Mouse (Mus musculus) ES-E14 (cell line): ENCODE results near the gene D930020B18Rik. TPM values are rescaled to one million over a fixed set of nuclear protein-coding genes. Genes with fewer than 3 reads are reported as not detected.

Experiments
- DNase-seq: peaks from one replicate; pipeline ENCODE4 v3.0.0-alpha.2; 2013; ENCODE audit warnings: low read depth, low spot score
- H3K27ac ChIP-seq: 2 replicates; pipeline ENCODE4 v1.5.1; 2012; ENCODE audit warnings: low read depth, mild to moderate bottlenecking, low read length, moderate library complexity, mixed read lengths; ENCODE audit not compliant: poor library complexity, insufficient read depth, severe bottlenecking
- H3K36me3 ChIP-seq: 2 replicates; pipeline ENCODE4 v1.6.1; 2012; ENCODE audit warnings: mild to moderate bottlenecking, low read length, moderate library complexity, mixed read lengths; ENCODE audit not compliant: control insufficient read depth, poor library complexity, insufficient read depth, severe bottlenecking
- H3K4me1 ChIP-seq, 2 experiments: fragments of 150-350 bp in 1 of 2; sonication (generic) in 1 of 2; 2 replicates each; pipeline ENCODE4 v1.6.1; 2012; ENCODE audit warnings: low read length in 2 of 2, mild to moderate bottlenecking in 1 of 2, mixed read lengths in 1 of 2; ENCODE audit not compliant: control insufficient read depth in 2 of 2, insufficient read depth in 2 of 2, poor library complexity in 1 of 2
- H3K4me3 ChIP-seq, 2 experiments: fragments of 150-350 bp in 1 of 2; sonication (generic) in 1 of 2; 2 replicates each; pipeline ENCODE4 v1.5.1; 2012; ENCODE audit warnings: low read length in 2 of 2, low read depth in 1 of 2, mild to moderate bottlenecking in 1 of 2, mixed read lengths in 1 of 2; ENCODE audit not compliant: insufficient read depth in 1 of 2, poor library complexity in 1 of 2, severe bottlenecking in 1 of 2
- H3K9ac ChIP-seq: 2 replicates; pipeline ENCODE4 v1.6.1; 2012; ENCODE audit warnings: low read depth, mild to moderate bottlenecking, low read length, mixed read lengths; ENCODE audit not compliant: poor library complexity, insufficient read depth, severe bottlenecking
- H3K9me3 ChIP-seq: fragments of 150-350 bp; sonication (generic); 2 replicates; pipeline ENCODE4 v1.6.1; 2012; ENCODE audit warnings: low read depth, mild to moderate bottlenecking, low read length; ENCODE audit not compliant: control insufficient read depth, insufficient read depth
- CHD2 ChIP-seq: IDR thresholded peaks from 2 replicates; pipeline ENCODE4 v1.6.1; 2014; ENCODE audit warnings: mild to moderate bottlenecking, low read depth, low read length, inconsistent platforms
- HCFC1 ChIP-seq: IDR thresholded peaks from 2 replicates; pipeline ENCODE4 v1.6.1; 2012; ENCODE audit warnings: low read length, inconsistent platforms, borderline replicate concordance; ENCODE audit not compliant: insufficient read depth
- MAFK ChIP-seq: IDR thresholded peaks from 2 replicates; pipeline ENCODE4 v1.6.1; 2014; ENCODE audit warnings: mild to moderate bottlenecking, low read depth, low read length, inconsistent platforms; ENCODE audit not compliant: insufficient read depth
- ZC3H11A ChIP-seq: IDR thresholded peaks from 2 replicates; pipeline ENCODE4 v1.6.1; 2012; ENCODE audit warnings: low read depth, mild to moderate bottlenecking, inconsistent platforms, low read length, borderline replicate concordance
- ZNF384 ChIP-seq: IDR thresholded peaks from 2 replicates; pipeline ENCODE4 v1.6.1; 2012; ENCODE audit warnings: low read depth, low read length, inconsistent platforms
- in situ Hi-C, 2 experiments: fragments of 600-800 bp; cut with MboI; formaldehyde crosslinking; loops; one replicate each; pipeline ENCODE4 v1.15.1; 2025; ENCODE audit warnings: low sequenced_read_pairs in 2 of 2, inconsistent platforms in 1 of 2; ENCODE audit not compliant: unreplicated experiment in 2 of 2
- total RNA-seq: library from RNA; depleted of rRNA; stranded (reverse); fragments of 300-350 nt; gene quantifications from 2 replicates; pipeline ENCODE4 v1.2.3, GENCODE M21; 2012

Gene D930020B18Rik
- total RNA-seq, 1 experiment, result 0.13 TPM

DNA sequence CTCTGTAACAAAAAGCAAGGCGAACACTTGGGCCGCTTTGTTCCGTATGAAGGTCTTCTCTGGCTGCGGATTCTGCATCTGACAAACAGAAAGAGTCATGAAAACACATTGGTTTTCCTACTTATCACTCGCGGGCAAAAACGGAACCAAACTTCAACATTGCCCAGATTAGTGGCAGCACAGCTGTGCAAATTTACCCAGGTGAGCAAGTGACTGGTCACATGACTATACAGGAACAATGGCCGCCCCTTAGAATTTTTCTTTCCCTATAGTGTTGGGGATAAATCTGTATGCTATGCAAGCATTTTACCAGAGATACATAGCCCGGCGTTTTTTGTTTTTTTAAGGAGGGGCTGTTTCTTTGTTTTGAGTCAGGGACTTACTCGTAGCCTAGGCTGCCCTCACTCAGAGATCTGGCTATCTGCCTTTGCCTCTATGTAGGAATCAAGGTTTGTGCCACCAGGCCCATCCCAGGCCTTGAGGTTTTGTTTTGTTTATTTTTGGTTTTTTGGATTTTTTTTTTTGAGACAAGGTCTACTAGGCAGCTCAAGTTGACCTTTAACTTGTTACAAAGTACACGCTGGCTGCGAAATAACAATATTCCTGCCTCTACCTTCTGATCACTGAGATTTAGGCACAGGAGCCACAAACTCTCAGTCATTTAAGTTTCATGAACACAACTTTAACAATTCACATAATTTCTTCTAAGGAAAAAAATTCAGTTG is 26.1 kb upstream of the D930020B18Rik start:
- H3K4me1 ChIP-seq, result no peaks in the 10 kb centered on the region
- TF ChIP-seq HCFC1, result no peak
- no peak for TF ChIP-seq CHD2
- TF ChIP-seq ZNF384, result no peak
- no peak for TF ChIP-seq ZC3H11A
- TF ChIP-seq MAFK, result no peak

DNA sequence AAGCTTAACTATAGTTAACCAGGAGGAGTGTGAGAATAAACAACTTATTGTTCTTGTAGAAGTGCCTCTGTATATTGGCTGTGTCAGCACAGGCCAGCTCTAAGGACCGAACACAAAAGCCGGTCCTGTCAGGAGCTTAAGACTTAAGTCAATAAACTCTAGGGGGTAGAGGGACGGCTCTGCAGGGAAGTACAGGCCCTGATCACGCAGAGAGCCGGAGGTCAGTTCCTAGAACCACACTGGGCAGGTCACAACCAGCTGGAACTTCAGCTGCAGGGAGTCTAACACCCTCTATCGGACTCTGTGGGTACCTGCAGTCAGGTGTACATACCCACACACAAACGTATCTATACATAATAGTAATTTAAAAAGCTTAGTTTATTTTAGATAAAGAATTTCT is 25.5 kb upstream of the D930020B18Rik start:
- H3K36me3 ChIP-seq, result peaks cover 58% of the 10 kb centered on the region
- no peak for TF ChIP-seq ZC3H11A
- TF ChIP-seq CHD2, result no peak
- no peak for TF ChIP-seq MAFK
- TF ChIP-seq ZNF384, result no peak
- TF ChIP-seq HCFC1, result no peak
- no peaks in the 10 kb centered on the region for H3K9me3 ChIP-seq
- no peak for DNase-seq
- in situ Hi-C loops, result no loop called here
- H3K4me3 ChIP-seq, result no peak overlapping the region
- no peak overlapping the region for H3K27ac ChIP-seq
- H3K4me1 ChIP-seq, result no peaks in the 10 kb centered on the region
- H3K9ac ChIP-seq, result no peak overlapping the region

More for the DNA sequence above, 26.1 kb upstream of the D930020B18Rik start:
- in situ Hi-C loops, result no loop called here
- Histone ChIP-seq H3K4me3 (no peak overlapping the region), H3K36me3 (peaks cover 58% of the 10 kb centered on the region), H3K9me3 (no peaks in the 10 kb centered on the region), H3K27ac (no peak overlapping the region), H3K9ac (no peak overlapping the region)
- no peak for DNase-seq

DNA sequence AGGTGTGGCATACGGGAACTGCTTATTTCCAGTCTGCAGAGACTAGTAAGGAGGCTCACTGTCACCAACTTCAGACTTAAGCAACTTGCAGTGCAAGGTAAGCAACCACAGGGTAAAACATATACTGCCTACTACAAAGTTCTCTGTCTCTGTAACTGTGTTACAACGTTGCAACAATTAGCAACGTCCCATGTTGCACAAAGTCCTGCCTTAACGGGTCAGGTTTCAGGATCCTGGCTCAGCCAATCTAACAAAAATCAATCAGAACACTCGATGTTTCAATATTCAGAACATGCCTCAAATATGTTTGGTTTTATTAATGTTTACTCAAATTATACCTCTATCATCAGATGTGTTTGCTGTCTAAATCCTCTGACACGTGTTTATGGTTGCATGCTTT is 19.0 kb upstream of the D930020B18Rik start:
- Histone ChIP-seq H3K4me1 (peaks cover 0 to 4% of the 10 kb centered on the region in 2 experiments; a peak in 1 of 4 replicates), H3K27ac (no peak overlapping the region), H3K36me3 (peaks cover 25% of the 10 kb centered on the region), H3K9ac (no peak overlapping the region), H3K4me3 (no peak overlapping the region), H3K9me3 (no peaks in the 10 kb centered on the region)
- in situ Hi-C loops, result no loop called here
- TF ChIP-seq ZC3H11A (no peak), ZNF384 (no peak), CHD2 (no peak), HCFC1 (no peak), MAFK (no peak)
- DNase-seq, result no peak

DNA sequence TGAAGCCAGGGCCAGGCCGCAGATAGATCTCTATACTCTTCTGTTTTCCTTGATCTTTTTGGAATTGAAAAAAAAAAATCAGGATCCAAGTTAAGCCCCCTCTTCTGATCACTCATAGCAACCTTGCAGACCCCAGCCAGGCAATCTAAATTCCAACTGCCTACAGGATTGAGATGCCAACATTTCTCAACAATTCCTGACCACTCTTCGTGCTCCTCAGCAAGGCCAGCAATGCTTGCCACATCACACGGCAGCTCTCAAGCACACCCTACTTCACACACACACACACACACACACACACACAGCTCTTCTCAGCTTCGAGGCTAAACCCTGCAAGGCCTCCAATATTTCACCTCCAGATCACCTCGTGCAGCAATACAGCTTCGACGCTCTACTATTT is 17.7 kb upstream of the D930020B18Rik start:
- Histone ChIP-seq H3K9ac (no peak overlapping the region), H3K4me3 (no peak overlapping the region), H3K36me3 (peaks cover 15% of the 10 kb centered on the region), H3K9me3 (no peaks in the 10 kb centered on the region), H3K4me1 (peaks cover 0 to 4% of the 10 kb centered on the region in 2 experiments; a peak in 1 of 4 replicates), H3K27ac (no peak overlapping the region)
- TF ChIP-seq ZC3H11A (no peak), MAFK (no peak), HCFC1 (no peak), ZNF384 (no peak), CHD2 (no peak)
- in situ Hi-C loops, result no loop called here
- DNase-seq, result no peak
